Mouse (Mus musculus) stomach, embryonic 16.5 days (tissue): ENCODE data around the gene Opa1. TPM values are rescaled to one million over a fixed set of nuclear protein-coding genes. Genes with fewer than 3 reads are reported as not detected.

ENCODE experiments used
- ATAC-seq: fragments of 200-750 bp; cut with Nextera tagmentation; 2 replicates; pipeline ENCODE4 v1.8.0; 2017; ENCODE audit warnings: moderate number of reproducible peaks, moderate TSS enrichment; ENCODE audit not compliant: insufficient read depth, low FRiP score
- H3K27ac ChIP-seq: fragments of 300-500 bp; sonication (generic); 2 replicates; pipeline ENCODE4 v1.5.1; 2014; ENCODE audit warnings: low read length
- H3K27me3 ChIP-seq: fragments of 300-500 bp; sonication (generic); 2 replicates; pipeline ENCODE4 v1.6.1; 2014; ENCODE audit warnings: low read length, control low read depth, mixed read lengths; ENCODE audit not compliant: control insufficient read depth, insufficient read depth
- H3K36me3 ChIP-seq: fragments of 300-500 bp; sonication (generic); 2 replicates; pipeline ENCODE4 v1.6.1; 2014; ENCODE audit warnings: low read length; ENCODE audit not compliant: control insufficient read depth, insufficient read depth
- H3K4me1 ChIP-seq: fragments of 300-500 bp; sonication (generic); 2 replicates; pipeline ENCODE4 v1.6.1; 2014; ENCODE audit warnings: low read length, control low read depth, mixed read lengths; ENCODE audit not compliant: control insufficient read depth, insufficient read depth
- H3K4me2 ChIP-seq: fragments of 300-500 bp; sonication (generic); 2 replicates; pipeline ENCODE4 v1.6.1; 2014; ENCODE audit warnings: low read depth, low read length, mixed read lengths
- H3K4me3 ChIP-seq: fragments of 300-500 bp; sonication (generic); replicated peaks from 2 replicates; pipeline ENCODE4 v1.5.1; 2014; ENCODE audit warnings: mild to moderate bottlenecking, low read length
- H3K9ac ChIP-seq: fragments of 300-500 bp; sonication (generic); 2 replicates; pipeline ENCODE4 v1.6.1; 2014; ENCODE audit warnings: low read length
- H3K9me3 ChIP-seq: fragments of 300-500 bp; sonication (generic); replicated peaks from 2 replicates; pipeline ENCODE4 v1.6.1; 2016; ENCODE audit warnings: low read length, control low read depth; ENCODE audit not compliant: control insufficient read depth
- WGBS: fragments of 180-500 bp; shearing (Covaris S2); extraction: QIAGEN DNeasy Blood & Tissue Kit; methylation state at CpG from one replicate; pipeline ENCODE4 v1.1.7; 2014; 5-methylcytosine and 5-hydroxymethylcytosine counted together
- polyA plus RNA-seq: library from polyadenylated mRNA; unstranded; fragments of >200 nt; fragmentation: Nextera tagmentation; extraction: Ambion mirVana; gene quantifications from 2 replicates; pipeline ENCODE4 v1.2.1, GENCODE M21; 2015

The Opa1 gene
- polyA plus RNA-seq, 1 experiment from 2014 or later, result 33.7 TPM

GRCm38 (mm10) chr16:29635780-29636179 lies 56.6 kb downstream of the Opa1 start:
- H3K27ac ChIP-seq, result no peak overlapping the region
- H3K36me3 ChIP-seq, result peaks cover 7% of the 10 kb centered on the region
- H3K9me3 ChIP-seq, result no peaks in the 10 kb centered on the region
- WGBS, result 45% methylated on average over 4 of the region's 4 CpGs
- no peaks in the 10 kb centered on the region for H3K27me3 ChIP-seq
- no peak overlapping the region for H3K4me3 ChIP-seq
- no peaks in the 10 kb centered on the region for H3K4me1 ChIP-seq
- ATAC-seq, result no peak
- H3K9ac ChIP-seq, result no peak overlapping the region
- no peak overlapping the region for H3K4me2 ChIP-seq

DNA sequence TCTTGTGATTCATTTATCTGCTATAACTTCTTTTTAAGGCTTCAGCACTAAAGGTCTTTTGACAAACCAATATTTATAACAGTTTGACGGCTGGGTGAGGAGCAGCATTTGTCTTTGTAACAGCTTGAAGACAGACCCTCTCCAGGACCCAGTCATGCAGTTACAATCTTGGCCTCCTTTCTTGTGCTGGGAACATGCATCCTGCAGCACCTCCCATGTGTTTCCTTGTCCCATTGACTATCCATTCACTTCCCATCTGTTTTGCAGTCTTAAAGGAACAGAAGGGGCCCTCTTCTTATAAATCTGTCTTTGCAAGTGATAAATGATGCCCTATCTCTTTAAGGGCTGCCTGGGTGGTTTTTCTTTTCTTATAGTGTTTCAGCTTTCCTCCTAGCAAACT lies 63.2 kb downstream of the Opa1 start:
- Histone ChIP-seq H3K4me3 (no peak overlapping the region), H3K9ac (no peak overlapping the region), H3K4me1 (no peaks in the 10 kb centered on the region), H3K27me3 (no peaks in the 10 kb centered on the region), H3K27ac (no peak overlapping the region), H3K36me3 (no peaks in the 10 kb centered on the region; the same call in 1 of the 2 replicates), H3K4me2 (no peak overlapping the region), H3K9me3 (no peaks in the 10 kb centered on the region)
- WGBS, result 34% methylated on average over 1 of the region's 1 CpGs
- no peak for ATAC-seq

DNA sequence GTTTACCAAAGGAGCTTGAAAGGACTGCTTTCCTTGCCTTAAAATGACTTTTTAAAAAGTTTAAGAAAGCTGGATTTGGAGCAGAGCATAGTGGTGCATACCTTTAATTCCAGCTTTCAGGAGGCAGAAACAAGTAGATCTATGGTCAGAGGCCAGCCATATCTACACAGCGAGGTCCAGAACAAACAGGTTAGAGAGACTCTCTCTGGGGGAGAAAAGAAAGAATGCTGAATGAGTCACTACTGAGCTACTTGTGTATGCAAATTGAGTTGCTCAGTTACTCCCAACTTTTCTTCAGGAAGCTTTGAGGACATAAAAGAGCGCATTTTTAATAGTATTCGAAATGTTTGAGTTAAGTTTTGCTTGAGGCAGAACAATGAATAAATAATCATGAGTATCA lies 65.7 kb downstream of the Opa1 start:
- no peaks in the 10 kb centered on the region for H3K4me1 ChIP-seq
- H3K4me3 ChIP-seq, result no peak overlapping the region
- no peak for ATAC-seq
- no peak overlapping the region for H3K9ac ChIP-seq
- H3K4me2 ChIP-seq, result no peak overlapping the region
- WGBS, result 87% methylated on average over 3 of the region's 3 CpGs
- H3K36me3 ChIP-seq, result no peaks in the 10 kb centered on the region
- H3K27ac ChIP-seq, result no peak overlapping the region
- H3K9me3 ChIP-seq, result no peaks in the 10 kb centered on the region
- no peaks in the 10 kb centered on the region for H3K27me3 ChIP-seq

- Histone ChIP-seq H3K4me1 (no peaks in the 10 kb centered on the region), H3K27me3 (no peaks in the 10 kb centered on the region), H3K36me3 (no peaks in the 10 kb centered on the region), H3K9ac (no peak overlapping the region), H3K4me2 (no peak overlapping the region), H3K27ac (no peak overlapping the region), H3K4me3 (no peak overlapping the region), H3K9me3 (no peaks in the 10 kb centered on the region)
- no peak for ATAC-seq
Observed at GRCm38 (mm10) chr16:29646202-29646601, 67.1 kb downstream of the Opa1 start.

DNA sequence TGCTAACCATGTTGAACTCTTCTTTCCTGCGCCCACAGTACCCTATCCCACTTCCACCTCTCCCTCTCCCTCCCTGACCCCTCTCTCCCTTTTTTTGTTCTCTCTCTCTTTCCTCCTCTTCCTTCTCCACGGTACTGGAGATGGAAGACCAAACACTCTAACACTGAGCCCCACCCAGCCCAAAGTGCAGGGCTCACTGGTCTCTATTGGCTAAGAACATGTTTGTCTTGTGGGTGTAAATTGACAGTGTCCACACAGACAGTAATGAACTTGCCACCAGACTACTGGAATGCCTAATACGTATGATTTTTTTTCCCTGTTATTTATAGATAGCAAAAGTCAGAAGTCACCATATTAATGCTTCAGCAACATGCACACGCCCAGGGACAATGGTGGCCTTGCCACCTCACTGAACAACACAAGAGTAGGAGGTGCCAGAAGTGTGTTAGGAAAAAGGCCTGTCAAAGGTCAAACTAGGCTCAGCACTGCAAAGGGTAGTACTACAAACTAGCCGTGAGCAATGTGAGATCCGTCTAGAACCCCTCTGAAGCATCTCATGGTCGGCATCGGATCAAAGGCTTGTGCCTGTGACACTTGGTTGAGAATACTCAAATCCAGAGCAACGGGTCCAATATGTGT lies 77.2 kb downstream of the Opa1 start:
- H3K27ac ChIP-seq, result peak overlapping the region; percentile 29; the same call in 1 of the 2 replicates

DNA sequence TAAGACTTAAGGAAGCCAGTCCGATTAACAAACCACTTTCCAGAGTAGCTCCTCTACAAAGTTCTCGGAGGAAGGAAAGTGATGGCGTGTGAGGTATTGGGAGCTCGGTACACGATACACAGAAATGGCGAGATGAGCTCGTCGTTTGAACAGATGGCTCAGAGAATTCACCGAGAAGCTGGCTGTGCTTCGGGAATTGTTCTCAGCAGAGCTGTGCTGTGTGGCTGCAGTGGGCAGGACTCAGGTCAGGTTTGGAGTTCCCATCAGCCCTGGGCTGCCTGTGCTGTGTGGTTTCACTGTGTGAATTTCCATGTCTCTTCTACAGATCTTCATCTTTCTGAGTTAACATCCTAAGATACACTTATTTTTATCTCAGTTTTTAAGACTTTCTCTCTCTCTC lies 77.8 kb downstream of the Opa1 start:
- Histone ChIP-seq H3K36me3 (no peaks in the 10 kb centered on the region), H3K4me3 (no peak overlapping the region), H3K27ac (no peak overlapping the region; the same call in 1 of the 2 replicates), H3K4me2 (no peak overlapping the region), H3K4me1 (peaks cover 5% of the 10 kb centered on the region; the same call in 1 of the 2 replicates), H3K9me3 (no peaks in the 10 kb centered on the region), H3K27me3 (no peaks in the 10 kb centered on the region), H3K9ac (no peak overlapping the region)
- WGBS, result 66% methylated on average over 10 of the region's 10 CpGs
- ATAC-seq, result no peak

More for the DNA sequence above, 77.2 kb downstream of the Opa1 start:
- ATAC-seq, result peak; percentile 91
- Histone ChIP-seq H3K36me3 (no peaks in the 10 kb centered on the region), H3K27me3 (no peaks in the 10 kb centered on the region), H3K4me3 (no peak overlapping the region), H3K9ac (no peak overlapping the region), H3K4me1 (peaks cover 5% of the 10 kb centered on the region; the same call in 1 of the 2 replicates), H3K4me2 (no peak overlapping the region), H3K9me3 (no peaks in the 10 kb centered on the region)
- WGBS, result 68% methylated on average over 9 of the region's 9 CpGs

DNA sequence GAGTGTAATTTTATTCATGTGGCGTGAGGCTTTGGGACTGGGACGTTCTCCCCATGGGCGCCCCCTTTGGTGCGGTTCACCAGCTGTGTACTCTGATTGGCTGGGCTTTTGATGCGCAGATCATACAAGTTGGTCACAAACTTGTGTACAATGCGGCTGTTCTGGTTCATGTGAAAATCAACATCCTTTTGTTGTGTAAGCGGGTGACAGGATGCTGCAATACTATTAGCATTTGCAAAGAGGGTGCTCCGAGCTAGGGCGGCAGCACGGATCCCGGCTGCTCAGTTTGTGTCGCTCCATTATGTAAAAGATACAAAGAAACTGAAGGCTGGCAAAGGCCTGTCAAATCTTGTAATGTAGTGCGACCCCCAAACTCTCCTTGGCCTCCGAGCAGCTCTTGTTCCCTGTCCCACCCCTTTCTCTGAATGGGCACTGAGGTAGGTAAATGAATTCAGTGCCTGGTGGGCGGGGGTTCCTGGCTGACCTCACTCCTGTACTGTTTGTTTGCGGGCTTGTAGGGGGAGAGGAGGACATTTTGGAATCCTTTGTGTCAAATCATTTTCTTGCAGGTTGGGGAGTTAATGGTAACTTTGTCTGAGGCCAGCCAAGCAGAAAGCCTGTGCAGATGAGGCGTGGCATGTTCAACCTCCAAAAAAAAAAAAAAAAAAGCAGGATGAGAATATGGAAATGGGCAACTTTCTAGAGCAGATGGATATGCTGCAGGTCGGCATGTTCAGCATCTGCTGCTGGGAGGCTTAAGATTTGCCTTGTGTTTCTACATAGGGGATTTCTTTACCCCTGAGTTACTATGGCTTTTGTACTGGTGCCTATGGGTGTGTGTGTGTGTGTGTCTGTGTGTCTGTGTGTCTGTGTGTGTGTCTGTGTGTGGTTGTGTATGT lies 78.8 kb downstream of the Opa1 start:
- no peaks in the 10 kb centered on the region for H3K9me3 ChIP-seq
- H3K9ac ChIP-seq, result peak overlapping the region; percentile 30
- H3K27ac ChIP-seq, result no peak overlapping the region
- 15% methylated on average over 18 of the region's 18 CpGs for WGBS
- ATAC-seq, result no peak
- H3K27me3 ChIP-seq, result no peaks in the 10 kb centered on the region
- H3K4me3 ChIP-seq, result 0 out of 2 replicates have a peak overlapping the region, but pooled peaks have one; percentile 15
- no peaks in the 10 kb centered on the region for H3K36me3 ChIP-seq
- H3K4me1 ChIP-seq, result peaks cover 5% of the 10 kb centered on the region; the same call in 1 of the 2 replicates
- H3K4me2 ChIP-seq, result peak overlapping the region; percentile 42

DNA sequence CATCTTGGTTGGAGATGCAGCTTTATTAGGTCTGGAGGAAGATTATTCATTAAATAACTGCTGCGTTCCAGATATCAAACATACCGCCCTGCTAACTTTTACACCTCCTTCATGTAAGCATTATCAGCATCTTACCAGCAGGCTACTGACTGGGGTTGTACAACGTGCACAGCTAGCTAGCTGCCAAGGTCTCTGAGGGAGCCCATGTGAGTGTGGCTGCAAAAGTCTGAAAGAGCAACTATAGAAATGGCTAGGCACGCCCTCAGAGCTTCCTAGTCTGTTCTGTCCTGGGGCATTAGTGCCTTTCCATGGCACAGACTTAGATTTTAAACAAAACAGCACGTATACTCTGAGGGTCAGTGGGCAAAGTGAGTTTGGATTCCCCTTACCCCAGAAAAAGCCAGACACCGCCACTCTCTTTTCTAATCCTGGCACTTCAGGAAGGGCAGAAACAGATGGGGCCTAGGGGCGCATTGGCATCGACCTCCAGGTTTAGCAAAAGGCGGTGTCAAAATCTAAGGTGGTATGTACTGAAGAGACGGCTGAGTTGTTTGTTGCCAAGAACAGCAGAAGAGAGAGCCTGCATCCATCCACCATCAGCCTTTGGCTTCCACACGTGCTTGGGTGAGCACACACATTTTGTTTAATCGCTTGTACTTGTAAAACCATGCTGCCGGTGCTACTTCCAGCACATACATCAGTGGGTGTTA lies 80.1 kb downstream of the Opa1 start:
- peaks cover 5% of the 10 kb centered on the region; the same call in 1 of the 2 replicates for H3K4me1 ChIP-seq
- no peak for ATAC-seq

More for the DNA sequence above, 80.1 kb downstream of the Opa1 start:
- Histone ChIP-seq H3K9ac (no peak overlapping the region), H3K36me3 (no peaks in the 10 kb centered on the region), H3K27me3 (no peaks in the 10 kb centered on the region), H3K4me2 (no peak overlapping the region), H3K27ac (no peak overlapping the region), H3K9me3 (no peaks in the 10 kb centered on the region), H3K4me3 (no peak overlapping the region)
- WGBS, result 73% methylated on average over 13 of the region's 13 CpGs
